Mouse (Mus musculus) CH12.LX (cell line): ENCODE results near the gene Amn1. TPM values are rescaled to one million over a fixed set of nuclear protein-coding genes. Genes with fewer than 3 reads are reported as not detected.

Experiments
- DNase-seq: peaks from one replicate; pipeline ENCODE4 v3.0.0-alpha.2; 2013; ENCODE audit errors: extremely low read depth
- H3K27ac ChIP-seq: 2 replicates; pipeline ENCODE4 v1.5.1; 2012; ENCODE audit warnings: low read depth, mild to moderate bottlenecking, control low read depth, moderate library complexity; ENCODE audit not compliant: insufficient read depth
- H3K27me3 ChIP-seq: replicated peaks from 2 replicates; pipeline ENCODE3; 2012; ENCODE audit warnings: inconsistent platforms
- H3K36me3 ChIP-seq, 2 experiments: replicated peaks in 1 of 2; 2 replicates each; pipeline versions ENCODE3 to v1.6.1; 2012; ENCODE audit warnings: inconsistent platforms in 1 of 2, low read length in 1 of 2, mild to moderate bottlenecking in 1 of 2, mixed read lengths in 1 of 2, moderate library complexity in 1 of 2; ENCODE audit not compliant: control insufficient read depth in 1 of 2, insufficient read depth in 1 of 2
- H3K4me1 ChIP-seq, 2 experiments: 2 replicates each; pipeline ENCODE4 v1.6.1; 2012; ENCODE audit warnings: inconsistent platforms in 1 of 2, moderate library complexity in 1 of 2; ENCODE audit not compliant: insufficient read depth in 2 of 2, control insufficient read depth in 1 of 2
- H3K4me2 ChIP-seq: 2 replicates; pipeline ENCODE4 v1.6.1; 2012; ENCODE audit warnings: low read depth, mild to moderate bottlenecking, control low read depth; ENCODE audit not compliant: poor library complexity, insufficient read depth, severe bottlenecking
- H3K4me3 ChIP-seq, 3 experiments: fragments of 150-350 bp in 1 of 3; sonication (generic) in 1 of 3; replicated peaks in 1 of 3; 2 replicates each; pipeline versions ENCODE3 to v1.5.1; 2011 to 2012; ENCODE audit warnings: low read depth in 2 of 3, low read length in 2 of 3, mild to moderate bottlenecking in 2 of 3, moderate library complexity in 2 of 3, control low read depth in 1 of 3, improper control_type of control experiment in 1 of 3, inconsistent platforms in 1 of 3, mixed read lengths in 1 of 3; ENCODE audit not compliant: poor library complexity in 1 of 3
- H3K79me2 ChIP-seq: replicated peaks from 2 replicates; pipeline ENCODE4 v1.6.1; 2012; ENCODE audit warnings: mild to moderate bottlenecking, moderate library complexity; ENCODE audit not compliant: control insufficient read depth, poor library complexity, insufficient read depth, severe bottlenecking; ENCODE audit errors: extremely low read depth
- H3K9ac ChIP-seq: 2 replicates; pipeline ENCODE4 v1.6.1; 2012; ENCODE audit warnings: low read depth, mild to moderate bottlenecking, control low read depth, moderate library complexity; ENCODE audit not compliant: insufficient read depth
- H3K9me3 ChIP-seq: replicated peaks from 2 replicates; pipeline ENCODE3; 2012; ENCODE audit warnings: low read length, inconsistent platforms, mixed read lengths
- BHLHE40 ChIP-seq: IDR thresholded peaks from 2 replicates; pipeline ENCODE4 v1.6.1; 2011; ENCODE audit warnings: mild to moderate bottlenecking, low read depth, low read length, improper control_type of control experiment
- CHD1 ChIP-seq: IDR thresholded peaks from 2 replicates; pipeline ENCODE4 v1.6.1; 2012; ENCODE audit warnings: low read depth, low read length, improper control_type of control experiment, inconsistent platforms
- CHD2 ChIP-seq: IDR thresholded peaks from 2 replicates; pipeline ENCODE4 v1.6.1; 2011; ENCODE audit warnings: low read length, improper control_type of control experiment
- CTCF ChIP-seq, 2 experiments: IDR thresholded peaks in 1 of 2; conservative IDR thresholded peaks in 1 of 2; 2 replicates each; pipeline ENCODE4 v1.5.1; 2011 to 2012; ENCODE audit warnings: low read depth in 2 of 2, low read length in 2 of 2, improper control_type of control experiment in 1 of 2, inconsistent platforms in 1 of 2, mild to moderate bottlenecking in 1 of 2, moderate library complexity in 1 of 2
- E2F4 ChIP-seq: IDR thresholded peaks from 2 replicates; pipeline ENCODE4 v1.6.1; 2011; ENCODE audit warnings: low read depth, low read length, improper control_type of control experiment; ENCODE audit not compliant: insufficient replicate concordance
- ELF1 ChIP-seq: IDR thresholded peaks from 2 replicates; pipeline ENCODE4 v1.6.1; 2014; ENCODE audit warnings: low read depth, mild to moderate bottlenecking, inconsistent platforms, low read length, improper control_type of control experiment
- EP300 ChIP-seq: IDR thresholded peaks from 2 replicates; pipeline ENCODE4 v1.6.1; 2011; ENCODE audit warnings: low read length, improper control_type of control experiment
- ETS1 ChIP-seq: conservative IDR thresholded peaks from 2 replicates; pipeline ENCODE4 v1.6.1; 2012; ENCODE audit warnings: low read depth, mild to moderate bottlenecking, inconsistent platforms, low read length, improper control_type of control experiment, moderate library complexity
- GABPA ChIP-seq: IDR thresholded peaks from 2 replicates; pipeline ENCODE4 v1.6.1; 2012; ENCODE audit warnings: low read depth, low read length, improper control_type of control experiment, inconsistent platforms; ENCODE audit not compliant: insufficient replicate concordance
- HCFC1 ChIP-seq: IDR thresholded peaks from 2 replicates; pipeline ENCODE4 v1.6.1; 2012; ENCODE audit warnings: low read depth, mild to moderate bottlenecking, inconsistent platforms, low read length, improper control_type of control experiment
- IRF4 ChIP-seq: IDR thresholded peaks from 2 replicates; pipeline ENCODE4 v1.6.1; 2014; ENCODE audit warnings: low read depth, mild to moderate bottlenecking, inconsistent platforms, low read length, improper control_type of control experiment
- JUN ChIP-seq: IDR thresholded peaks from 2 replicates; pipeline ENCODE4 v1.6.1; 2011; ENCODE audit warnings: low read depth, mild to moderate bottlenecking, low read length, improper control_type of control experiment, moderate library complexity; ENCODE audit not compliant: insufficient read depth
- JUND ChIP-seq: conservative IDR thresholded peaks from 2 replicates; pipeline ENCODE4 v1.6.1; 2011; ENCODE audit warnings: low read depth, low read length, improper control_type of control experiment
- KAT2A ChIP-seq: IDR thresholded peaks from 2 replicates; pipeline ENCODE4 v1.6.1; 2012; ENCODE audit warnings: low read length, improper control_type of control experiment, inconsistent platforms; ENCODE audit not compliant: insufficient replicate concordance
- MAFK ChIP-seq: IDR thresholded peaks from 2 replicates; pipeline ENCODE4 v1.6.1; 2011; ENCODE audit warnings: low read length, improper control_type of control experiment; ENCODE audit not compliant: insufficient replicate concordance
- MAX ChIP-seq: IDR thresholded peaks from 2 replicates; pipeline ENCODE4 v1.6.1; 2011; ENCODE audit warnings: low read length, improper control_type of control experiment
- MAZ ChIP-seq: IDR thresholded peaks from 2 replicates; pipeline ENCODE4 v1.6.1; 2012; ENCODE audit warnings: low read depth, mild to moderate bottlenecking, inconsistent platforms, low read length, improper control_type of control experiment, moderate library complexity
- MEF2A ChIP-seq: IDR thresholded peaks from 2 replicates; pipeline ENCODE4 v1.6.1; 2014; ENCODE audit warnings: low read depth, mild to moderate bottlenecking, inconsistent platforms, low read length, improper control_type of control experiment, borderline replicate concordance
- MXI1 ChIP-seq: IDR thresholded peaks from 2 replicates; pipeline ENCODE4 v1.6.1; 2011; ENCODE audit warnings: mild to moderate bottlenecking, low read depth, low read length, improper control_type of control experiment
- MYC ChIP-seq: IDR thresholded peaks from 2 replicates; pipeline ENCODE4 v1.6.1; 2011; ENCODE audit warnings: low read depth, mild to moderate bottlenecking, improper control_type of control experiment, low read length
- NELFE ChIP-seq: IDR thresholded peaks from 2 replicates; pipeline ENCODE4 v1.6.1; 2011; ENCODE audit warnings: low read depth, low read length, improper control_type of control experiment
- NRF1 ChIP-seq: IDR thresholded peaks from 2 replicates; pipeline ENCODE4 v1.6.1; 2014; ENCODE audit warnings: low read depth, mild to moderate bottlenecking, inconsistent platforms, low read length, improper control_type of control experiment, moderate library complexity
- PAX5 ChIP-seq: IDR thresholded peaks from 2 replicates; pipeline ENCODE4 v1.6.1; 2012; ENCODE audit warnings: low read length, inconsistent platforms, mixed read lengths
- POLR2A ChIP-seq: IDR thresholded peaks from 2 replicates; pipeline ENCODE4 v1.6.1; 2011; ENCODE audit warnings: low read depth, mild to moderate bottlenecking, improper control_type of control experiment, low read length
- POLR2AphosphoS2 ChIP-seq: IDR thresholded peaks from 2 replicates; pipeline ENCODE4 v1.6.1; 2011; ENCODE audit warnings: low read depth, low read length, improper control_type of control experiment
- RAD21 ChIP-seq: IDR thresholded peaks from 2 replicates; pipeline ENCODE4 v1.6.1; 2011; ENCODE audit warnings: low read depth, mild to moderate bottlenecking, low read length, improper control_type of control experiment, moderate library complexity
- RCOR1 ChIP-seq: conservative IDR thresholded peaks from 2 replicates; pipeline ENCODE4 v1.6.1; 2012; ENCODE audit warnings: low read depth, mild to moderate bottlenecking, inconsistent platforms, low read length, improper control_type of control experiment
- SIN3A ChIP-seq: IDR thresholded peaks from 2 replicates; pipeline ENCODE4 v1.6.1; 2012; ENCODE audit warnings: low read length, improper control_type of control experiment, inconsistent platforms
- SMC3 ChIP-seq: IDR thresholded peaks from 2 replicates; pipeline ENCODE4 v1.6.1; 2011; ENCODE audit warnings: low read depth, low read length, improper control_type of control experiment
- TBP ChIP-seq: conservative IDR thresholded peaks from 2 replicates; pipeline ENCODE4 v1.6.1; 2011; ENCODE audit warnings: low read depth, low read length, improper control_type of control experiment
- TCF12 ChIP-seq: IDR thresholded peaks from 2 replicates; pipeline ENCODE4 v1.6.1; 2014; ENCODE audit warnings: low read depth, mild to moderate bottlenecking, inconsistent platforms, low read length, improper control_type of control experiment
- UBTF ChIP-seq: IDR thresholded peaks from 2 replicates; pipeline ENCODE4 v1.6.1; 2012; ENCODE audit warnings: low read depth, mild to moderate bottlenecking, inconsistent platforms, low read length, improper control_type of control experiment, moderate library complexity
- USF1 ChIP-seq: IDR thresholded peaks from 2 replicates; pipeline ENCODE4 v1.6.1; 2014; ENCODE audit warnings: low read depth, mild to moderate bottlenecking, inconsistent platforms, low read length, improper control_type of control experiment
- USF2 ChIP-seq: conservative IDR thresholded peaks from 2 replicates; pipeline ENCODE4 v1.6.1; 2011; ENCODE audit warnings: low read depth, low read length, improper control_type of control experiment
- ZC3H11A ChIP-seq: IDR thresholded peaks from 2 replicates; pipeline ENCODE4 v1.6.1; 2012; ENCODE audit warnings: low read depth, mild to moderate bottlenecking, inconsistent platforms, low read length, improper control_type of control experiment
- ZKSCAN1 ChIP-seq: IDR thresholded peaks from 2 replicates; pipeline ENCODE4 v1.6.1; 2012; ENCODE audit warnings: low read depth, inconsistent platforms, low read length, improper control_type of control experiment, borderline replicate concordance
- ZMIZ1 ChIP-seq: IDR thresholded peaks from 2 replicates; pipeline ENCODE4 v1.6.1; 2012; ENCODE audit warnings: low read depth, mild to moderate bottlenecking, inconsistent platforms, low read length, improper control_type of control experiment
- ZNF384 ChIP-seq: IDR thresholded peaks from 2 replicates; pipeline ENCODE4 v1.6.1; 2012; ENCODE audit warnings: low read depth, low read length, improper control_type of control experiment, inconsistent platforms
- dilution Hi-C: fragments of 300-500 bp; cut with MboI; formaldehyde crosslinking; loops from 2 replicates; pipeline ENCODE4 v1.14.3; 2020; ENCODE audit warnings: low sequenced_read_pairs; ENCODE audit not compliant: extremely low pct_unique_long_range_greater_than_20kb, extremely low pct_ligation_motif_present
- in situ Hi-C: fragments of 300-500 bp; cut with MboI; formaldehyde crosslinking; loops from 3 replicates; pipeline ENCODE4 v1.14.3; 2019; ENCODE audit warnings: low sequenced_read_pairs, low pct_ligation_motif_present, low pct_unique_long_range_greater_than_20kb, mixed read lengths
- polyA plus RNA-seq: library from polyadenylated mRNA; unstranded; fragments of >175 nt; gene quantifications from 2 replicates; pipeline ENCODE4 v1.2.1, GENCODE M21; 2012; ENCODE audit warnings: low read depth; ENCODE audit not compliant: insufficient read length
- total RNA-seq, 2 experiments: library from RNA; depleted of rRNA; stranded (reverse); fragments of 300-350 nt in 1 of 2; fragments of >200 nt in 1 of 2; gene quantifications; 2 replicates each; pipeline ENCODE4 v1.2.3; 2012 to 2014

The Amn1 gene
- total RNA-seq (2012; rRNA removed) (5.5 and 6.3 TPM in 2 replicates), total RNA-seq (2014; rRNA removed) (8.9 and 10.8 TPM in 2 replicates), polyA plus RNA-seq (3.2 and 4.1 TPM in 2 replicates)

- Histone ChIP-seq H3K4me3 (peak within 1 kb of the TSS; percentile 74 to 96 (median 95)), H3K27ac (peak within 1 kb of the TSS; percentile 77), H3K79me2 (peaks cover 17% of the 10 kb centered on the region), H3K27me3 (no peaks in the 10 kb centered on the region), H3K9ac (peak within 1 kb of the TSS; percentile 92), H3K9me3 (no peaks in the 10 kb centered on the region), H3K4me2 (peak within 1 kb of the TSS; percentile 68), H3K36me3 (peaks cover 0 to 11% of the 10 kb centered on the region in 2 experiments), H3K4me1 (peaks cover 8 to 34% of the 10 kb centered on the region in 2 experiments; a peak in 3 of 4 replicates)
- peak; percentile 99 for DNase-seq
- in situ Hi-C loops (no loop called here), dilution Hi-C loops (no loop called here)
- TF ChIP-seq ZC3H11A (no peak), NRF1 (peak; percentile 73), KAT2A (peak; percentile 90; the same call in 1 of the 2 replicates), ZNF384 (no peak), RAD21 (no peak; the same call in 1 of the 2 replicates), USF2 (no peak), EP300 (no peak), MAX (peak; percentile 48), CTCF (conservative IDR thresholded peaks at IDR 0.05 in 1 of 2, IDR thresholded peaks at IDR 0.05 in 1 of 2; ENCODE audit: low read depth in 2 of 2, low read length in 2 of 2) (no peak), HCFC1 (peak; percentile 96), IRF4 (peak; percentile 68), GABPA (peak; percentile 12; the same call in 1 of the 2 replicates), ZKSCAN1 (no peak), CHD2 (no peak), UBTF (no peak), MAFK (no peak), BHLHE40 (no peak), ETS1 (0 out of 2 replicates have a peak, but pooled peaks have one; percentile 32), MYC (no peak), POLR2A (peak; percentile 96), NELFE (peak; percentile 77), JUND (peak; percentile 48), CHD1 (no peak), MEF2A (peak; percentile 63), SMC3 (no peak), ELF1 (peak; percentile 98), ZMIZ1 (peak; percentile 76), JUN (peak; percentile 79), USF1 (no peak), MXI1 (peak; percentile 81; the same call in 1 of the 2 replicates), RCOR1 (no peak), POLR2AphosphoS2 (no peak; the same call in 1 of the 2 replicates), SIN3A (peak; percentile 73; the same call in 1 of the 2 replicates), TBP (peak; percentile 88), E2F4 (no peak), TCF12 (peak; percentile 77), PAX5 (no peak), MAZ (no peak)
These were observed at the start of gene Amn1 for GRCm38 (mm10) chr6:149188041-149188924. TSS of gene Amn1 (minus strand) at chr6:149188712.
